Mouse (Mus musculus) layer of hippocampus, adult 18-20 months (tissue): ENCODE results near the gene Entpd8. TPM values are rescaled to one million over a fixed set of nuclear protein-coding genes. Genes with fewer than 3 reads are reported as not detected.
A peak's percentile ranks its signal among the peaks of the same experiment; 100 is the strongest.

Experiments used
- DNase-seq, 2 experiments: peaks; one replicate each; pipeline ENCODE4 v3.0.0; 2022; ENCODE audit warnings: low spot score in 2 of 2
- long read RNA-seq: library from polyadenylated mRNA; stranded (forward); transcript quantifications from one replicate; pipeline ENCODE4 v2.0.0, GENCODE M21; 2021
- total RNA-seq, 2 experiments: library from RNA; stranded (reverse); gene quantifications; 2 replicates each; pipeline ENCODE4 v1.2.3; 2021

The Entpd8 gene
- total RNA-seq, result not detected
- long read RNA-seq, result 0 reads

DNA sequence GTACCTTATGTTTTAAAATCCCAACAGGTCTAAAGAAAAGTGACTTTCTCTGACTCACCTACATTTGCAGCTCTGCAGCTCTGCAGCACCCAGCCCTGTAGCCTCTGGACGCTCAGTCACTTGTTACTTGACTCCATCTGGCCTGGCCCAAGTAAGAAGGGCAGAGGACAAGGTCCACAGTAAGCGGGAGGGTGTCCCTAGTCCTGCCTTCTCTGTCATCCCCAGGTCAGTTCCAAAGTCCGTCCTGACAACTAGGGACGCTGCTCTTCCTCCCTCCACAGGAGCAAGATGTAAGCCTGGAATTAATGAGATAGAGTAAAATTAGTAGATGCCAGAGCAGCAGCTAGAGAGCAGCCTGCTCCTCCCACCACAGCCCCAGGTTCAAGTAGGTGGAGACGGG, at the start of gene Entpd8:
Gene Entpd8, plus strand, starts transcription at position 229 of the 400 bp plus-strand sequence.
- DNase-seq, result no peak

GRCm38 (mm10) chr2:25034994-25035393, 45.1 kb upstream of the Entpd8 start:
- DNase-seq, result no peak

DNA sequence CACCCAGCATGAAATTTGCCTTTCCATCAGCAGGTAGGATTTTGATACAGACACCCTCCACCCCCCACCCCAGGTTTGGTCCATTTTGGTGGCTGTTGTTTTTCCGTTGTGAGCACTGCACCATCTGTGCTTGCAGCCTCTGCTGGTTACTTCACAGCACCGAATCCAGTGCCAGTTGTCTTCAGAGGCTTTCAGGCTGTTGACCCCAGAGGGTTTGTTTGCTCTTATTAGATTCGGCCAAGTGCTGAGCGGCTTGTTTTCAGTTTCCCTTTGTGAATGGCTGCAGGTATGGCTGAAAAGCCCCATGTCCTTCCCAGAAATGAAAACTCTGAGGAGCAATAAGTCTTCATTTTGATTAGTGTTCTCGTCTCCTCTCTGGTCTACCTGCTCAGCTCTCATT, 40.0 kb upstream of the Entpd8 start:
- no peak for DNase-seq

- DNase-seq, result peak; percentile 69 to 85
These were observed 29.2 kb upstream of the Entpd8 start for GRCm38 (mm10) chr2:25050921-25051320.

DNA sequence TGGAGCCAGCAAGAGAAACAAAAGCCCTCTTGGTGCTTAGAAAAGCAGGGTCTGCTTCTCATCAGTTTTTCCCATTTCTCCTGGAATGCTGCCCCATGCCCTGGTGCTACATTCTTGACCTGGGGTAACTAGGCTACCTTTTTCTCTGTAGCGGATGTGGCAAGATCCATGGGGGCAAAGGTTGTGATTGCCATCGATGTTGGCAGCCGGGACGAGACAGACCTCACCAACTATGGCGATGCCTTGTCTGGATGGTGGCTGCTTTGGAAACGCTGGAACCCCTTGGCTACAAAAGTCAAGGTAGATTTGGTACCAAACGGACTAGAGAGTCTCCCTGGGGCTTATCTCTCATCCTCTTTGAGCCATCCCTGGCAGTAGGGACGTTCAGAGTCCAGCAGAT, 28.7 kb upstream of the Entpd8 start:
- DNase-seq, result no peak

- no peak for DNase-seq
These were observed 27.0 kb upstream of the Entpd8 start for GRCm38 (mm10) chr2:25053101-25053500.

GRCm38 (mm10) chr2:25054221-25055067, 25.7 kb upstream of the Entpd8 start, which contains the start of gene Nsmf:
Gene Nsmf, plus strand, starts transcription at chr2:25054355.
- peak; percentile 85 to 92 for DNase-seq

- peak; percentile 87 to 92 for DNase-seq
These were observed 25.1 kb upstream of the Entpd8 start for GRCm38 (mm10) chr2:25055068-25055405.

GRCm38 (mm10) chr2:25055409-25056155, 24.5 kb upstream of the Entpd8 start:
- DNase-seq, result no peak

DNA sequence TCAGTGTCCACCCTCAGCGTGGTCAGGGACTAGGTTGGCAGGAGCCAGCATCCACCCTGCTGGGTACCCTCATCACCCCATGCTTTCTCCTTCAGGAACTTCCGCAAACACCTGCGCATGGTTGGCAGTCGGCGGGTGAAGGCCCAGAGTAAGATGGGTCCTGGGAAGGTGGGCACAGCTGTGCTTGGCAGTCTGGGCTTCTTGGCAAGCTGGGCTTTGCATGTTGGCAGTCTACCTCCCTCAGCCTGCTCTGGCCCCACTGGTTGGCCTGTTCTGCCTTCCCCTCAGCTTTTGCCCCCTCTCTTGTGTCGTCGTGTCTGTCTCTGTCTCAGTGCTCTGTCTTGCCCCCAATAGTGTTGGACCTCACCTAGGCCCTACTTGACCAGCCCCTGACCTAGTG, 21.2 kb upstream of the Entpd8 start:
- DNase-seq, result no peak

DNA sequence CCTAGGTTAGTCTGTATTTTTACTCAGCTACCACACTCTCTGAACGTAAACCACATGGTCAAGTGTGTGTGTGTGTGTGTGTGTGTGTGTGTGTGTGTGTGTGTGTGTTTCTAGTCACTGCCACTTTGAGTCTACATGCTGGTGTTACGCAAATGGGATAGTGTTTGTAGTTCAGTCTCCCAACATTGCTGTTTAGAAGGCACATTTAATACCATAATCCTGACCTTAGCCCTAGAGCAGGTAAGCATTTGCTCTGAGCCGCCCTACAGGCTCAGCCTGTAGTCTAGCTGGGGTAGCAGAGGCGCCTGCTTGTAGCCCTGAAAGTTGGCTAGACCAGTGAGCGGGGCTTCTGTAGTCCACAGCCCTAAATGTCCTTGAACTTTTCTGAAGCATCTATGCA, 16.6 kb upstream of the Entpd8 start:
- DNase-seq, result no peak

GRCm38 (mm10) chr2:25064285-25064684, 15.8 kb upstream of the Entpd8 start:
- DNase-seq, result no peak

GRCm38 (mm10) chr2:25065537-25065936, 14.6 kb upstream of the Entpd8 start:
- DNase-seq, result no peak

GRCm38 (mm10) chr2:25066552-25066951, 13.6 kb upstream of the Entpd8 start:
- DNase-seq, result no peak

- DNase-seq, result no peak
These were observed 10.6 kb upstream of the Entpd8 start for GRCm38 (mm10) chr2:25069537-25069936.

DNA sequence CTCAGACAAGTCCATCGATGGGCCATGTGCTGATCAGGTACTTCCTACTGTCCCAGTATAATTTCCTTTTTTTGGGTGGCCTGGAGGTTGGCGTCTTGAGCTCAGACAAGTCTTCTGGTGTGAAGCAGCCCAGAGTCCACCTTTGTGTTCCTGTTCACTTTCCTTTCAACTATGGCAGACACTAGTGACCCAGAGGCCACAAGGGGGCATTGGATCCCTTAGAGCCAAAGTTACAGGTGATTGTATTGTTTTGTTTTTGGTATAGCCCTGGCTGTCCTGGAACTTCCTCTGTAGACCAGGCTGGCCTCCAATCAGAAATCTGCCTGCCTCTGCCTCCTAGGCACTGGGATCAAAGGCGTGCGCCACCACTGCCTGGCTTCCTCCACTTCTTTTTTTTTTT, 7.7 kb upstream of the Entpd8 start:
- no peak for DNase-seq

- no peak for DNase-seq
These were observed 4.6 kb upstream of the Entpd8 start for GRCm38 (mm10) chr2:25075506-25075905.

GRCm38 (mm10) chr2:25078967-25079366, 1.1 kb upstream of the Entpd8 start:
- no peak for DNase-seq

- DNase-seq, result no peak
These were observed 3.6 kb downstream of the Entpd8 start for GRCm38 (mm10) chr2:25083697-25084096.

GRCm38 (mm10) chr2:25085571-25085970, 5.5 kb downstream of the Entpd8 start:
- no peak for DNase-seq

DNA sequence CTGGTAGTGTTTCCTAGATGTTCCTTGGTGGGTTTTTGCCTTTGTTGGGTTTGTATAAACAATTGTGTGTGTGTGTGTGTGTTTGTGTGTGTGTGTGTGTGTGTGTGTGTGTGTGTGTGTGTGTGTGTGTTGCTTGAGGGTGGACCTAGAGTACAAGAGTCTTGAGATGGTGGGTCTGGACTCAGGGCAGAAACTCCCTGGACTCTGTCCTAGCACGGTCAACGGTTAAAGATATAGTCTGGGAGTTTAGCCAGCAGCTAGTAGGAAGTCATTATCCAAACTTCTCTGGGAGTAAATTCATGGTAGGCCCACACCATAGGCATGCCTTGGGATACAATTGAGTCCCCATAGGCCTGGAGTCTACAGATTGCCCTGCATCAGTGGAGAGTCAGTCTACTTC, 7.7 kb downstream of the Entpd8 start:
- no peak for DNase-seq

DNA sequence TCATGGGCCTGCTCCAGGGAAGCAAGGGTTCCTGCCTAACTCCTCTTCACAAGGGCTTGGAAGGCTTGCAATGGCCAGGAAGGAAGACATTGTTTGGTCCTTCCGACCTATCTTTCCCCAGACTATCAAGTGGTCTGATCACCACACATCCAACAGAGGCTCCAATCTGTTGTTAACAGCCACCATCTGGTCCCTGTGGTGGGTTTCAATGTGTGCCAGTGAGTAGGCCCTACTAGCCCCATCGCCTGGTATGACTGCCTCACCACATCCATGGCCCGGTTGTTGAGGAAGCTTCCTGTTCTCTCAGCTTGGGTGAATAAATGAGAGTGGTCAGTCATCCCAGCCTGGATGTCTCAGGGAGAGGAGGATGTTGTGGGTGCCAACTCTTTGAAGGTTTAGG, 8.5 kb downstream of the Entpd8 start:
- no peak for DNase-seq

GRCm38 (mm10) chr2:25094785-25095108, 14.6 kb downstream of the Entpd8 start:
- no peak for DNase-seq
